Mouse (Mus musculus): ENCODE data around the gene Cxcl14. TPM values are rescaled to one million over a fixed set of nuclear protein-coding genes. Genes with fewer than 3 reads are reported as not detected.

The Cxcl14 gene
- polyA plus RNA-seq, 1 experiment: 1.7 TPM

GRCm38 (mm10) chr13:56330603-56331455, 34.5 kb upstream of the Cxcl14 start:
- Histone ChIP-seq H3K4me1 (peaks cover 4% of the 10 kb centered on the region; the same call in 1 of the 2 replicates), H3K9me3 (no peaks in the 10 kb centered on the region), H3K36me3 (replicated peaks; ENCODE audit: low read length) (no peaks in the 10 kb centered on the region), H3K27me3 (replicated peaks) (peaks cover 15% of the 10 kb centered on the region), H3K4me3 (replicated peaks) (no peak overlapping the region)
- TF ChIP-seq FLI1 (IDR thresholded peaks at IDR 0.05; ENCODE audit: low read length): no peak
- TF ChIP-seq GATA1 (IDR thresholded peaks at IDR 0.05; ENCODE audit: borderline replicate concordance, low read length): no peak

DNA sequence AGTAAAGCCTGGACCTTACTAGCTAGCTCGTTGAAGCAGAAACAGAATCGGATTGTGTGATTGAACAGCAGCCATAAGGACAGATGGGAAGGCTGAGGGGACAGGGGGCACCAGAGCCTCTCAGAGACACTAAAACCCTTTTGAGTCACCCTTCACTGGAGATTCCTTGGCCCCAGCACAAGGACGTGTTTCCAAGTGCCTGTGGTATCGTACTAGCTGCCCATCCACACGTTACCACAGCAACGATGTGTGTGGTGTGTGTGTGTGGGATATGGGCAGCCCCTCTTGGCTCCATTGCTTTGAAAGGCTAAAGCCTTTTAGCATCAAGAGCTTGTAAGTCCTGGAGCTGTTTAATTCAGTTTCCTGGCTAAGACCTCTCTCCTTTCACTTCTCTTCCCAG, 33.4 kb upstream of the Cxcl14 start:
- Histone ChIP-seq H3K36me3 (replicated peaks; ENCODE audit: low read length) (no peaks in the 10 kb centered on the region), H3K4me1 (peaks cover 4% of the 10 kb centered on the region; the same call in 1 of the 2 replicates), H3K9me3 (peaks cover 4% of the 10 kb centered on the region; the same call in 1 of the 2 replicates), H3K4me3 (replicated peaks) (no peak overlapping the region), H3K27me3 (replicated peaks) (peaks cover 15% of the 10 kb centered on the region)
- TF ChIP-seq GATA1 (IDR thresholded peaks at IDR 0.05; ENCODE audit: borderline replicate concordance, low read length): no peak
- no peak for TF ChIP-seq FLI1 (IDR thresholded peaks at IDR 0.05; ENCODE audit: low read length)

DNA sequence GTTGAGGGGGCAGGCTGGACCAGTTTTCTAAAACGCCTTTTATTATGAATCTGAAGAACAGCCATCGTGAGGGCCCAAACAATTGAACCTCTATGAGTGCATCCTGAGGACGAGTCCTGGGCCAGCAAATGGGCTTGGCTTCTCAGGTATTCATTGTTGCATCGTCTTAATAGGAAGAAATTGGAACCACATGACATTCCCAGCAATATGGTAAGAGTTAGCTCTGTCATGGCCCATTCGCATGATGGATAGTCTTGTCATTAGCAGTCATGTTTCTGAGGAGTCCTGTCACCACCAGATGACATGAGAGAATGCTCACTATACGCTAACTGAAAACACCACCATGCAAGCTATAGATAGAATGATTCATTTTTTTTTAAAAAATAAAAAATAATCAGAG, 32.8 kb upstream of the Cxcl14 start:
- H3K4me1 ChIP-seq: peaks cover 4% of the 10 kb centered on the region; the same call in 1 of the 2 replicates
- H3K27me3 ChIP-seq (replicated peaks): peaks cover 15% of the 10 kb centered on the region
- H3K36me3 ChIP-seq (replicated peaks; ENCODE audit: low read length): no peaks in the 10 kb centered on the region
- H3K9me3 ChIP-seq: peaks cover 8% of the 10 kb centered on the region; the same call in 1 of the 2 replicates
- TF ChIP-seq FLI1 (IDR thresholded peaks at IDR 0.05; ENCODE audit: low read length): no peak
- H3K4me3 ChIP-seq (replicated peaks): no peak overlapping the region

- Histone ChIP-seq H3K4me1 (peaks cover 4% of the 10 kb centered on the region; the same call in 1 of the 2 replicates), H3K27me3 (replicated peaks) (peaks cover 15% of the 10 kb centered on the region), H3K4me3 (replicated peaks) (no peak overlapping the region), H3K36me3 (replicated peaks; ENCODE audit: low read length) (no peaks in the 10 kb centered on the region), H3K9me3 (peaks cover 8% of the 10 kb centered on the region; the same call in 1 of the 2 replicates)
- TF ChIP-seq GATA1 (IDR thresholded peaks at IDR 0.05; ENCODE audit: borderline replicate concordance, low read length): no peak
- TF ChIP-seq FLI1 (IDR thresholded peaks at IDR 0.05; ENCODE audit: low read length): no peak
Measured at GRCm38 (mm10) chr13:56327779-56328178, 31.4 kb upstream of the Cxcl14 start.

DNA sequence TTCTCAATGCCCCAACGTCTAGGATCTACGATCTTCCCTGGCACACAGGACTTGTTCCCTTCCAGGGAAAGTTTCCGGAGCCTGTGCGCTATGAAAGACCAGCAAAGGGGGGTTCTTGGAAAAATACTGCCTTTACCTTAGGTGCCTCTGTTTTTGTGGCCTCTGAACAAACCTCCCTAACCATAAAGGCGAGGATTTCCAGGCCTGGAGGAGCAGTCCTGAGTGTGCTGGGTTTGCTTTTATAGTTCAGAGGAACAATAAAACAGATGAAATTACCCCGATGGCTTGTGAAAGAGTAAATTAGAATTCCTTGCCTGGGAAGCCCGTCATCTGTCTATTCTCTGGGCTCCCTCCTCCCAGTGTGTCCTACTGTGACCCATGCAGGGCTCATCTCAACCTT, 25.3 kb upstream of the Cxcl14 start:
- TF ChIP-seq FLI1 (IDR thresholded peaks at IDR 0.05; ENCODE audit: low read length): no peak
- no peak for TF ChIP-seq GATA1 (IDR thresholded peaks at IDR 0.05; ENCODE audit: borderline replicate concordance, low read length)
- H3K36me3 ChIP-seq (replicated peaks; ENCODE audit: low read length): no peaks in the 10 kb centered on the region
- no peaks in the 10 kb centered on the region for H3K4me1 ChIP-seq
- no peak overlapping the region for H3K4me3 ChIP-seq (replicated peaks)
- H3K27me3 ChIP-seq (replicated peaks): peaks cover 11% of the 10 kb centered on the region
- peaks cover 8% of the 10 kb centered on the region; the same call in 1 of the 2 replicates for H3K9me3 ChIP-seq

DNA sequence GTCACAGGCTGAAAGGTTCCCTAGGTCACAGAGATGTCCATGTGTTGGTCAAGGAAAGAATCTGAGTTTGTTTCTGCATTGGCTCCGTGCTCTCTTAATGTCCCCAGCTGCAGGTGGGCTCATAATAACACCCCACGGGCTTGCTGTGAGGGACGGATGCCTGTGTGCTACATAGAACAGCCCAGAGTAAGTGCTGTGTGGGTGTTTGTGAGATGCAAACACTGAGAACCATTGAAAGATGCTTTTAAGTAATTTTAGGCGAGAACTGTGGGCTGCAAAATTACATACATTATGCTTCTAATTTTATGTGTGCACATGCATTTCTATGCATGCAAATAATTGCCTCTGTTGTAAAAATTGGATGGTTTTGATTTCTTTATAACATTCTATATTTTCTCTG, 20.6 kb upstream of the Cxcl14 start:
- Histone ChIP-seq H3K36me3 (replicated peaks; ENCODE audit: low read length) (no peaks in the 10 kb centered on the region), H3K4me1 (no peaks in the 10 kb centered on the region), H3K4me3 (replicated peaks) (no peak overlapping the region), H3K9me3 (peaks cover 5% of the 10 kb centered on the region; the same call in 1 of the 2 replicates), H3K27me3 (replicated peaks) (peaks cover 18% of the 10 kb centered on the region)
- no peak for TF ChIP-seq FLI1 (IDR thresholded peaks at IDR 0.05; ENCODE audit: low read length)
- no peak for TF ChIP-seq GATA1 (IDR thresholded peaks at IDR 0.05; ENCODE audit: borderline replicate concordance, low read length)

- Histone ChIP-seq H3K36me3 (replicated peaks; ENCODE audit: low read length) (no peaks in the 10 kb centered on the region), H3K4me3 (replicated peaks) (no peak overlapping the region), H3K9me3 (peaks cover 16% of the 10 kb centered on the region), H3K4me1 (no peaks in the 10 kb centered on the region), H3K27me3 (replicated peaks) (peaks cover 23% of the 10 kb centered on the region)
- TF ChIP-seq GATA1 (IDR thresholded peaks at IDR 0.05; ENCODE audit: borderline replicate concordance, low read length): no peak
- TF ChIP-seq FLI1 (IDR thresholded peaks at IDR 0.05; ENCODE audit: low read length): no peak
Measured at GRCm38 (mm10) chr13:56315201-56315600, 18.9 kb upstream of the Cxcl14 start.

DNA sequence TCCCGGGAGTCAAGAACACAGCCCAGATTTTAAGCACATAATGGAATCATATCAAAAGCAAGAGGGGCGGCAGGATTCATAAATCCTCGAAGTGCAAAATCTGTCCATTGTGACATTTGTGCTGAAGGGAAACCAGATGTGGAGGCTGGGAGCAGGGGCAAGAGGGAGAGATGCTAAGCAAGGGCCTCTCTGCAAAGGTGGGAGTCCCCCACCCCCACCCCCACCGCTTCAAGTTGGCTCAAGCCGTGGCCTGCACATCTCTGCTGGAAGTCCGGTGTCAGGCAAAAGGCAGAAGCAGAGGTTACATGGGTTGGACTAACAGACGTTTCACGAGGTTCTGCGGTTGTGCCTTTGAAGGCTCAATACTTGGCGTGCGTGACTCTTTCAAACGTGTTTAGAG, 8.7 kb upstream of the Cxcl14 start:
- Histone ChIP-seq H3K36me3 (replicated peaks; ENCODE audit: low read length) (no peaks in the 10 kb centered on the region), H3K27me3 (replicated peaks) (peaks cover 36% of the 10 kb centered on the region), H3K9me3 (peaks cover 13% of the 10 kb centered on the region), H3K4me1 (peaks cover 4% of the 10 kb centered on the region; the same call in 1 of the 2 replicates), H3K4me3 (replicated peaks) (no peak overlapping the region)
- TF ChIP-seq FLI1 (IDR thresholded peaks at IDR 0.05; ENCODE audit: low read length) (no peak), GATA1 (IDR thresholded peaks at IDR 0.05; ENCODE audit: borderline replicate concordance, low read length) (no peak)

- no peak overlapping the region for H3K4me3 ChIP-seq (replicated peaks)
- peaks cover 4% of the 10 kb centered on the region; the same call in 1 of the 2 replicates for H3K4me1 ChIP-seq
- H3K9me3 ChIP-seq: peaks cover 15% of the 10 kb centered on the region
- H3K27me3 ChIP-seq (replicated peaks): peaks cover 41% of the 10 kb centered on the region
- no peaks in the 10 kb centered on the region for H3K36me3 ChIP-seq (replicated peaks; ENCODE audit: low read length)
- no peak for TF ChIP-seq FLI1 (IDR thresholded peaks at IDR 0.05; ENCODE audit: low read length)
- no peak for TF ChIP-seq GATA1 (IDR thresholded peaks at IDR 0.05; ENCODE audit: borderline replicate concordance, low read length)
Measured at GRCm38 (mm10) chr13:56304453-56304852, 8.1 kb upstream of the Cxcl14 start.

- H3K4me3 ChIP-seq (replicated peaks): peak overlapping the region; percentile 5
- no peak for TF ChIP-seq GATA1 (IDR thresholded peaks at IDR 0.05; ENCODE audit: borderline replicate concordance, low read length)
- TF ChIP-seq FLI1 (IDR thresholded peaks at IDR 0.05; ENCODE audit: low read length): no peak
- H3K27me3 ChIP-seq (replicated peaks): peaks cover 60% of the 10 kb centered on the region
- no peaks in the 10 kb centered on the region for H3K36me3 ChIP-seq (replicated peaks; ENCODE audit: low read length)
- peaks cover 11% of the 10 kb centered on the region; the same call in 1 of the 2 replicates for H3K4me1 ChIP-seq
- H3K9me3 ChIP-seq: peaks cover 23% of the 10 kb centered on the region
Measured at GRCm38 (mm10) chr13:56299336-56299735, 3.0 kb upstream of the Cxcl14 start.
